Mouse (Mus musculus): ENCODE results near the gene Lrrc39. TPM values are rescaled to one million over a fixed set of nuclear protein-coding genes. Genes with fewer than 3 reads are reported as not detected.
"Not testable (repeated sequence)": the region's sequence is repeated elsewhere in the genome, so short reads cannot be mapped to it uniquely, and the experiment has no call there.

The Lrrc39 gene
- polyA plus RNA-seq (2015; fragmentation: Nextera tagmentation; extraction: Ambion mirVana), result 2.8 and 2.9 TPM in 2 replicates

DNA sequence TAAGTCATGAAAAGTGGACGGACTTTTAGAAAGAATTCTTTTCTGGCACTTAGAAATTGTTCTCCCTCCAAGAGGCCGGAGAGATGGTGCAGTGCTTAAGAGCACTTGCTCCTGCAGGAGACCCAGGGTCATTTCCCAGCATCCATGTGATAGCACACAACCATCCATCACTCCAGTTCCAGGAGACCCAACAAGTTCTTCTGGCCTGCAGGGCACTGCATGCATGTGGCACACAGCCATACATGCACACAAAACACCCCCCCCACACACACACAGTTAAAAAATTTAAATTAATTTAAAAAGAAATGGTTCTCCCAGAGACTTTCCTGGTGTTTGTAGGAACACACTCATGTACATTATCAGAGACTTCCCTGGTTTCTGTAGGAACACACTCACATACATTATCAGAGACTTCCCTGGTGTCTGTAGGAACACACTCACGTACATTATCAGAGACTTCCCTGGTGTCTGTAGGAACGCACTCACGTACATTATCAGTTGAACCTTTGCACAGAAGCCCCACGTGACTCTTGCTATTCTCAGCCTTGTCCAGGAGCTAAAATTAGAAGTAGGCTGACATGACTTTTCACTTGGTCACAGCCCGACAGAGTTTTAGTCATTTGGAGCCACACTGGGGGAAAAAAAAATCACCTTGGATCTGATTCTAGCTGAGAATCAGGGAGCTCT is at the start of gene Lrrc39:
TSS of gene Lrrc39 (plus strand) at position 566 of the 687 bp plus-strand sequence.
- peak within 1 kb of the TSS; percentile 94 for H3K27ac ChIP-seq (replicated peaks)
- peak within 1 kb of the TSS; percentile 64 for H3K4me3 ChIP-seq (replicated peaks)
- ATAC-seq (ENCODE audit: insufficient read depth), result peak; percentile 99
- peaks cover 33% of the 10 kb centered on the region for H3K4me1 ChIP-seq (replicated peaks)
- peaks cover 13% of the 10 kb centered on the region for H3K36me3 ChIP-seq (replicated peaks)
- no peaks in the 10 kb centered on the region for H3K27me3 ChIP-seq
- 24% methylated on average over 7 of the region's 7 CpGs for WGBS (ENCODE audit: insufficient replicate concordance)
- peak within 1 kb of the TSS; percentile 62 for H3K9ac ChIP-seq
- H3K4me2 ChIP-seq, result peak within 1 kb of the TSS; percentile 72
- peaks cover 6% of the 10 kb centered on the region for H3K9me3 ChIP-seq (replicated peaks)

DNA sequence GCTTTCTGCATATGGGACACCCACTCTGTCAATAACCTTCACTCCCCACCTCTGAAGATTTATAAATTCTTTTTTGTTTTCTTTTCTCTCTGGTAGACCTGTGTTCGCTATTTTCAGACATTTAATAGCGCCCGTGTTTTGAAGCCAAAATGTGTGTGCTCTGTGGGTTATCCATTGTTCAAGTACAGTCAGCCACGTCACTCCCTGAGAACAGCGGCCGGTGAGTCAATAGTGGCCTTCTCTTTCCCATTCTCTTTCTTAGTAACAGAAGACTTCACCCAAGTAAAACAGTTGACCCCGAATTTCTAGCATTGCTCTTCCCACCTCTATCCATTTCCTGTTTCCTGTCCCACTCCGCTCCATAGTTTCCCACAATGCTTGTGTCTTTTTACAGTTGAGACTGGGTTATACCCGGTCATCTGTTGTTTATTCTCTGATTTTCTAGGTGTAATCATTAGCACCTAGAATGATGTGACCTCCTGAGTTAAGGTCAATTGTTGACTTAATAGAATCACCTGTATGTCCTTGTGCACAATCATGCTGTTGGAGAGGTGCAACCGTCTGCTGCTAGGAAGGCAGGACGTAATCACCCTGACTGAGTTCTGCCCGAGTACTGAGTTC is 42.5 kb upstream of the Lrrc39 start:
- WGBS (ENCODE audit: insufficient replicate concordance), result 75% methylated on average over 12 of the region's 12 CpGs
- no peaks in the 10 kb centered on the region for H3K9me3 ChIP-seq (replicated peaks)
- no peak overlapping the region for H3K9ac ChIP-seq
- H3K4me2 ChIP-seq, result no peak overlapping the region
- no peak overlapping the region for H3K4me3 ChIP-seq (replicated peaks)
- H3K27ac ChIP-seq (replicated peaks), result no peak overlapping the region
- no peak for ATAC-seq (ENCODE audit: insufficient read depth)
- peaks cover 7% of the 10 kb centered on the region for H3K4me1 ChIP-seq (replicated peaks)
- H3K27me3 ChIP-seq, result no peaks in the 10 kb centered on the region
- H3K36me3 ChIP-seq (replicated peaks), result peaks cover 14% of the 10 kb centered on the region; the same call in 1 of the 2 replicates

DNA sequence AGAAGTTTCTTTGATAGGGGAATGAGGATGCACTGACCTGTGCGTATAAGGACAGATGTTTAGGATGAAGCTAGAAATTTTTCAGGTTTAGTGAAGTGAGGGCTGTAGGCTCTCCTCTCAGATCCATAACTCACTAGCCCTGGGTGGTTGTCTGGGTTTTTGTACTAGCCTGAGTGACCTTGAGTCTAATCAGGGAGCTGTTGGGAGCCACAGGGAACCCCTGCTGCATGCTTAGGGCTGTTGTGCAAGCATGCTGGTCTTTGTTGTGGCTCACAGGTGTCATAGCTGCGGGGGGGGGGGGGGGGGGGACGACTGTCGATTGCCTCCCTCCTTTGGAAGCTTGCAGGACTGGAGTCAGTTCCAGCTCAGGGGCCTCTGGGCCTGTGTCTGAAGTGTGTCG is 33.0 kb upstream of the Lrrc39 start:
- H3K4me1 ChIP-seq (replicated peaks), result peaks cover 5% of the 10 kb centered on the region; the same call in 1 of the 2 replicates
- WGBS (ENCODE audit: insufficient replicate concordance), result 54% methylated on average over 5 of the region's 5 CpGs
- no peak overlapping the region for H3K9ac ChIP-seq
- no peaks in the 10 kb centered on the region for H3K9me3 ChIP-seq (replicated peaks)
- ATAC-seq (ENCODE audit: insufficient read depth), result no peak
- no peak overlapping the region for H3K27ac ChIP-seq (replicated peaks)
- no peaks in the 10 kb centered on the region for H3K27me3 ChIP-seq
- no peak overlapping the region for H3K4me3 ChIP-seq (replicated peaks)
- no peak overlapping the region for H3K4me2 ChIP-seq
- peaks cover 17% of the 10 kb centered on the region; the same call in 1 of the 2 replicates for H3K36me3 ChIP-seq (replicated peaks)

DNA sequence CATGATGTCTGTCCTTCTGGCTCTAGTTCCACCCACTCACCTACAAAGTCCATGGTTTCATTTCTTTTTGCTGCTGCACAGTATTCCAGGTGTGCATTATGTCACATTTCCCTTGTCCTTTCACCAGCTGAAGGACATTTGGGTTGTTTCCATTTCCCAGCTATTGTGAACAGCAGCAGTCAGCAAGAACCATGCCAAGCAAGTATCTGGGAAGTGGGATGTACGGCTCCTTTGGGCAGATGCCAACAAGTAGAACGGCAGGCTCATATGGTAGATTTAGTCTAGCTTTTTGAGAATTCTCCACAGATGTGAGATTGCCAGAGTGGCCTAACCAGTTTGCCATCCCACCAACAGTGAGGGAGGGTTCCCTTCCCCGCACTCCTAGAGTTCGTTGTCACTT is 31.9 kb upstream of the Lrrc39 start:
- Histone ChIP-seq H3K4me1 (replicated peaks) (peaks cover 5% of the 10 kb centered on the region; the same call in 1 of the 2 replicates), H3K4me2 (no peak overlapping the region), H3K27me3 (no peaks in the 10 kb centered on the region), H3K4me3 (replicated peaks) (no peak overlapping the region), H3K36me3 (replicated peaks) (peaks cover 22% of the 10 kb centered on the region), H3K9me3 (replicated peaks) (no peaks in the 10 kb centered on the region), H3K27ac (replicated peaks) (no peak overlapping the region), H3K9ac (no peak overlapping the region)
- ATAC-seq (ENCODE audit: insufficient read depth), result no peak
- WGBS (ENCODE audit: insufficient replicate concordance), result 81% methylated on average over 4 of the region's 4 CpGs

DNA sequence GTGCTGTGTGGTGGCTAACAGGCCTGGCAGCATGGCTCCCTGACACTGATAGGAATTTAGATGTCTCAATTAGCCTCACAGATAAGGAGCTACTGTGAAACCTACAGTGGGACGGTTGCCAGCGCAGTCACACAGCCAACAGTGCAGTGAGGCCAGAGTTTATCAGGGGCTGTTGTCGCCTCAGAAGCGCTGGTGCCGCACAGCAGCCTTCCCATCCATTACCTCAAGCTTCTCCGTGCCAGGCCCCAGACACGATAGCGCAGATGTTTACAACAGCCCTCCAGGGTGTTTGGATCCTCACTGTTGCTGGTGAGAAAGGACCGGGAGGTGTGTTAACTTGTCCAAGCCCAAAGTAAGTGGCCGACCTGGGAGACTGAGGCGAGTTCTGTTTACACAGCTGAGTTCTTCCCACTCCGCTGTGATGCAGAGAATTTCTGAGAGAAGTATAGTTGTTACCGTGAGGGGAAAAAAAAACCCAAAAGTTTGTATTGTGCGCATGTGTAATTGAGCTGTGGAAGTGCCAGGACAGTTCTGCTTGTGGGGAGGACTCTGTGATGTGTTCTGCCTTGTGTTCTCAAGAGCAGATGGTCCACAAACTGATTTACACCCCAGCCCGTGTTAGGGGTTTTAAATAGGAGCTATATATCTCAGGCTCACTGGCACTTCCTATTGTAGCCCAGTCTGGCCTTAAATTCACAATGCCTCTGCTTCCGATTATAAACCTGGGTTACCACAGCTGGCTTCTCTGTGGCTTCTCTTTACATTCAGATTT is 26.2 kb upstream of the Lrrc39 start:
- Histone ChIP-seq H3K4me2 (peak overlapping the region; percentile 29; the same call in 1 of the 2 replicates), H3K27ac (replicated peaks) (0 out of 2 replicates have a peak overlapping the region, but pooled peaks have one; percentile 9), H3K27me3 (no peaks in the 10 kb centered on the region), H3K9me3 (replicated peaks) (no peaks in the 10 kb centered on the region), H3K4me3 (replicated peaks) (no peak overlapping the region), H3K36me3 (replicated peaks) (peaks cover 33% of the 10 kb centered on the region), H3K4me1 (replicated peaks) (peaks cover 8% of the 10 kb centered on the region), H3K9ac (no peak overlapping the region)
- ATAC-seq (ENCODE audit: insufficient read depth), result peak; percentile 86
- WGBS (ENCODE audit: insufficient replicate concordance), result 34% methylated on average over 16 of the region's 16 CpGs

DNA sequence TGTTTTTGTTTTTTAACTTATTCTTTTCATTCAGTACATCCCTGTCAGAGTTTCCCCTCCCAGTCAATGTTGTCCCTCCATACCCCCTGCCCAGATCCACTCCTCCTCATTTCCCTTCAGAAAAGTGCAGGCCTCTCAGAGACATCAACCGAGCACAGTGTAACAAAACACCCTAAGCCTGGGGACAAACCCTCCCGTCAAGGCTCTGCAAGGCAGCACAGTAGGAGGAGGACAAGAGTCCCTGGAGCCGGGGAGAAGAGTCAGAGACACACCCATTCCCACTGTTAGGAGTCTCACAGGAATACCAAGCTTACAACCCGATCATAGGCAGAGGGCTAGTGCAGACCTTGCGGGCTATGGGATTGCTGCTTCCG is 25.6 kb upstream of the Lrrc39 start:
- Histone ChIP-seq H3K36me3 (replicated peaks) (peaks cover 33% of the 10 kb centered on the region), H3K27ac (replicated peaks) (no peak overlapping the region), H3K27me3 (no peaks in the 10 kb centered on the region), H3K9me3 (replicated peaks) (no peaks in the 10 kb centered on the region), H3K4me1 (replicated peaks) (peaks cover 10% of the 10 kb centered on the region), H3K9ac (no peak overlapping the region), H3K4me2 (no peak overlapping the region), H3K4me3 (replicated peaks) (no peak overlapping the region)
- WGBS (ENCODE audit: insufficient replicate concordance), result 72% methylated on average over 6 of the region's 6 CpGs
- ATAC-seq (ENCODE audit: insufficient read depth), result no peak

DNA sequence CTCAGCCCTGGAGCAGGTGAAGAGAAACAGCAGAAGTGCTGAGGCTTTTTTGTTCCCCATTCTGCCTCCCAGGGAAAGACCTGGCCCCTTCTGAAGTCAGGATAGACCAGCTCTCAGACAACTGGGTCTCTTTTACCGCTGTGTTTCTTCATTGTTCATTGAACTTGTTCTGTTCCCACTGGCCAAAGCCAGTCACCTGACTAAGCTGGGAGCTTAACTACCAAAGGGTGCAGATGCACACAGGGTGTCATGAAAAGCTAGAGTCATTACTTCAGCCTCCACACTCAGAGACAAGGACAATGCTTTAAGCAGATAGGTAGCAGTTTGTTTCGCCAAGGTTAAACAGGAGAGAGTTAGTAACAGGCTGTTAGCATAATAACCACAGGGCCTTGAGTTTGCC is 20.7 kb upstream of the Lrrc39 start:
- Histone ChIP-seq H3K27me3 (no peaks in the 10 kb centered on the region), H3K4me3 (replicated peaks) (no peak overlapping the region), H3K4me2 (no peak overlapping the region), H3K27ac (replicated peaks) (0 out of 2 replicates have a peak overlapping the region, but pooled peaks have one; percentile 0), H3K4me1 (replicated peaks) (0 out of 2 replicates have a peak, but pooled peaks cover 7% of the 10 kb centered on the region), H3K9ac (no peak overlapping the region), H3K36me3 (replicated peaks) (peaks cover 28% of the 10 kb centered on the region), H3K9me3 (replicated peaks) (no peaks in the 10 kb centered on the region)
- 35% methylated on average over 2 of the region's 2 CpGs for WGBS (ENCODE audit: insufficient replicate concordance)
- no peak for ATAC-seq (ENCODE audit: insufficient read depth)

DNA sequence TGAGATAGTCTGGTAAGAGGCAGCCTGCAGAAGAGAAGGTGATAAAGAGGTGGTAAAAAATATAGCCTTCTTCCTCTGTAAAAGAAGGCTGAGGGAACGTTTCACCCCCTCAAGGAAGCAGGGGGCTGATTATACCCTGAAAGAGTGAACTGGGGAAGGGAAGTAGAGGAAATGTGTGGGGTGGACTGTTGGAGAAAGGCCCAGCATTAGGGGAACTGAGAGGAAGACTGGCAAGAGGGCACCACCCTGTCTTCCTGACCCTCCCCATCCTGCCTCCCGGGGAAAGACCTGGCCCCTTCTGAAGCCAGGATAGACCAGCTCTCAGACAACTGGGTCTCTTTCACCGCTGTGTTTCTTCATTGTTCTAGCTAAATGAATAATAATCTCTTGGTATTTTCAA is 20.2 kb upstream of the Lrrc39 start:
- H3K9me3 ChIP-seq (replicated peaks), result no peaks in the 10 kb centered on the region
- H3K4me3 ChIP-seq (replicated peaks), result no peak overlapping the region
- H3K9ac ChIP-seq, result no peak overlapping the region
- H3K4me2 ChIP-seq, result no peak overlapping the region
- H3K27me3 ChIP-seq, result no peaks in the 10 kb centered on the region
- H3K27ac ChIP-seq (replicated peaks), result 0 out of 2 replicates have a peak overlapping the region, but pooled peaks have one; percentile 0
- ATAC-seq (ENCODE audit: insufficient read depth), result no peak
- H3K36me3 ChIP-seq (replicated peaks), result peaks cover 30% of the 10 kb centered on the region
- H3K4me1 ChIP-seq (replicated peaks), result 0 out of 2 replicates have a peak, but pooled peaks cover 7% of the 10 kb centered on the region
- 31% methylated on average over 3 of the region's 3 CpGs for WGBS (ENCODE audit: insufficient replicate concordance)

DNA sequence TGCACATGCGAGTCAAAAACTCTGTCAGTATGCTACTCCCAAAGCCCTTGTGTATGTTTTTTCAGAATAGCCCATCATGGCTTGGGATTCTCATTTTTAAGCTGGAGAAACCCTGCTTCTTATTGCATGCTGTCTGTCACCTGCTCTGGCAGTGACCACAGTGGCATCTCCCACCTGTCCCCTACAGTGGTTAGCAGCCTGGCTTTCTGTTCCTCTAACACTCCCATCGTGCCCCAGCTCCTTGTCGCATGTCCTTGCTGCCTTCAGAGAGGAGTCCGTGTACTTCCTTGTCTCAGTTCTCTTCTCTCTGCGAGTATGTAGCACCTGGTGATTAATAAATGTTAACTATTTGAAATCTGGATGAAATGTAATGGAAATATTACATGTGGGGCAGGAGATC is 15.3 kb upstream of the Lrrc39 start:
- Histone ChIP-seq H3K27ac (replicated peaks) (no peak overlapping the region), H3K36me3 (replicated peaks) (peaks cover 27% of the 10 kb centered on the region), H3K9ac (no peak overlapping the region), H3K4me2 (no peak overlapping the region), H3K4me3 (replicated peaks) (no peak overlapping the region), H3K27me3 (no peaks in the 10 kb centered on the region), H3K4me1 (replicated peaks) (0 out of 2 replicates have a peak, but pooled peaks cover 4% of the 10 kb centered on the region), H3K9me3 (replicated peaks) (no peaks in the 10 kb centered on the region)
- WGBS (ENCODE audit: insufficient replicate concordance), result 81% methylated on average over 5 of the region's 5 CpGs
- no peak for ATAC-seq (ENCODE audit: insufficient read depth)

DNA sequence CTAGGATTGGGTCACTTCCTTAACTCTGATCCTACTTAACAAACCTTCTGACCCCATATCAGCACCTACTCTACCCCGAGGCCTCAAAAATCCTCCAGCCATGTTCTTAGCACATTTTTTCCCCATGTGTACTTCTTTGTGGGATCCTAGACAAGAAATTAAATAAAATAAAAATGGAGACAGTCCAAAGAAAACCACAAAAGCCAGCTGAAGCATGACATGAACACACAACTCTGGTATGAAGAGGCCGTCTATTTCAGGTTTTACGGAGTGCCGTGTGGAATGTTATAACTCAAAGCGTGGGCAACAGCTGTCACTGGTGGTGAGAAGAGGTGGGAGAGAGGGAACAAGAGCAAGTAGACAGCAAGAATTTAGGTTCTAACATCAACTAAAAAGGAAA is 11.4 kb upstream of the Lrrc39 start:
- H3K27ac ChIP-seq (replicated peaks), result no peak overlapping the region
- no peak for ATAC-seq (ENCODE audit: insufficient read depth)
- no peaks in the 10 kb centered on the region for H3K4me1 ChIP-seq (replicated peaks)
- H3K36me3 ChIP-seq (replicated peaks), result peaks cover 15% of the 10 kb centered on the region
- no peak overlapping the region for H3K4me2 ChIP-seq
- H3K9me3 ChIP-seq (replicated peaks), result no peaks in the 10 kb centered on the region
- no peaks in the 10 kb centered on the region for H3K27me3 ChIP-seq
- 81% methylated on average over 5 of the region's 5 CpGs for WGBS (ENCODE audit: insufficient replicate concordance)
- H3K9ac ChIP-seq, result no peak overlapping the region
- H3K4me3 ChIP-seq (replicated peaks), result no peak overlapping the region

DNA sequence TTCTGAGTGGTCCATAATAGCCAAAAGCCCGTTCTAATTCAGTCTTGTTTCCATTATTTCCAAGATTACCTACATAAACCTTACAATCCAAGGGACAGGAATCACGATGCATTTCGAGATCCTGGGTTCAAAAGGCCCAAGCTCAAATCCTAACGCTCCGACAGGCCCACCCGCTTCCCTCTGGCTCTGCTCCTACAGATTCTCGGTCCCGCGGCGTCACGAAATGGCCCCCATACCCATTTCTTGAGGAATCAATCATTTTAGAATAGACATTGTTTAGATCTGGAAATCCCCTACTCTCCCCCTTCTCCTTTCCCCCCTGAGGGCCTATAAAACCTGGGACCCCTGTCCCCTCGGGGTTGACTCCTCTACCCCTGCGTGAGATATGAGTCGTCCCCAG is 1.5 kb upstream of the Lrrc39 start:
- WGBS (ENCODE audit: insufficient replicate concordance), result 94% methylated on average over 14 of the region's 14 CpGs
- not testable (repeated sequence) for H3K9me3 ChIP-seq (replicated peaks); H3K27ac ChIP-seq (replicated peaks); ATAC-seq (ENCODE audit: insufficient read depth); H3K36me3 ChIP-seq (replicated peaks); H3K4me3 ChIP-seq (replicated peaks); H3K4me2 ChIP-seq; H3K27me3 ChIP-seq; H3K9ac ChIP-seq
- H3K4me1 ChIP-seq (replicated peaks), result peaks cover 33% of the 10 kb centered on the region
